Mouse (Mus musculus): ENCODE measurements at regions not wholly inside any gene's neighbourhood (a gene's known extent, or its start where the extent isn't known, plus 50 kb on each side); places are given as distances from the start of the nearest gene placed in this dataset.

DNA sequence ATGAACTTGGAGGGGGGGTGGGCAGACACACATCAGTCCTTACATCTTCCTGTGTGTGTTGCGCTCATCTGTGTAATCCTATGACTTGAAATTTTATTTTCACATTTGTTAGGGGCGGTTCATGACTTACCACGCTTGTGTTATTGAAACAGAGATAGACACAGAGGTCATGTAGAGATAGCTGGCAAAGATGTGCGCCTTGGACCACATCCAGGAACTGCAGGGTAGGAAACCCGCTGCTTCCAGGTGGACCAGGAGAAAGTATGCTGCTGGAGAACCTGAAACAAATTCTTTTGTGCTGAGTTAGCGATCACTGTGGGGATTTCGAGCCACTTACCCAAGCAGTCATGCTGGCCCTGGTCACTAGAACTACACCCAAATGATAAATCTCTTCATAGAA is 89.1 kb downstream of the Kcnj2 start:
- DNase-seq = no peak
- intact Hi-C loops (cut with DNase I) = no loop called here

DNA sequence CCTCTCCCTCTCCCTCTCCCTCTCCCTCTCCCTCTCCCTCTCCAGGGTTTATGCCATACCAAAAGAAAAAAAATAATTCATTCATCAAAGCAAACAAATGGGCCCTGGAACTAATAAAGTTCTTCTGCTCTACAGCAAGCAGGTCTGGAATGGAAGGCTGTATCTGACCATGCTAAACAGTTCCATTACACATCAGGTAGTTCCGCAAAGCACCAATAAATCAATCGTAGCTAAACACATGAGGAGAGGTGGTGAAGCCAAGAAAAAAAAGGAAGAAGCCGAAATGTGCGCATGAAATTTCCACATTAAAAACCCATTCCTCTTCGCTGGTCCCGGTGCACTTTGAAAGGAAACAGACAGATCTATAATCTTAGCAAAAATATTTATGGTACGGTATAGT is 89.8 kb downstream of the Kcnj2 start:
- DNase-seq = no peak
- intact Hi-C loops (cut with DNase I) = no loop called here

DNA sequence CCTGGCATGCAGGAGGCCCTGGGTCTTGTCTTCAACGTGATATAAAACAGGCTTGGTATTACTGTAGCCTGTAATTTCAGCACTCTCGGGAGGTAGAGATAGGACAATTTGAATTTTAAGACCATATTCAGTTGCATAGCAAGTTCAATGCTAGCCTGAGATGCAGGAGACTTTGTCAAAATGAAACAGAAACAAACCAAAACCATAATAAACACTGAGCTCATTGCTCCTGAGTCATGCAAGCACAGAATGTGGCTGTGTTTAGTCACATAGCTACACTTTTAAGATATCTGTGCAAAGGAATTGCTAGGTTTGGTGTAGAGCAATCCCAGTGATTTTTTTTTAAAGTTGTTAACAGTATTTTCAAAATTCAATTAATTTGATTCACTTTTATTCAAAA is 93.3 kb downstream of the Kcnj2 start:
- DNase-seq = no peak
- intact Hi-C loops (cut with DNase I) = no loop called here

DNA sequence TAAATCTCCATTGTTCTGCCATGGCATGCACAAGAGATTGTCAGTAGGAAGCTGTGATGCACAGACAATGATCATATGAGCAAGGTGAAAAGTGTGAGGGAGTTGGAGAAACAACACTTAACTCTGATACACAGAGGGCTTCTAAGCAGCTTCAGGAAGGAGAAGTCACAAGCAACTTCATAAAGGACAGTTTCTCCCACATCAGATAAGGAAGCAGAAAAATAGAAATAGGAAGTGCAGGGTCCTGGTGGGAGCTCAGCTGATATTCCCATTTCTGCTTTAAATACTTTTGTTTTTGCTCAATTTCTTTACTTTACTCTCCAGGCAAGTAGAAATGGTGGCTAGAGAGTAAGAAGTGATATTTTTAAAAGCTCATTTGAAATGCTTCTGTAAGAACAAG is 98.9 kb downstream of the Kcnj2 start:
- DNase-seq = no peak
- intact Hi-C loops (cut with DNase I) = no loop called here

DNA sequence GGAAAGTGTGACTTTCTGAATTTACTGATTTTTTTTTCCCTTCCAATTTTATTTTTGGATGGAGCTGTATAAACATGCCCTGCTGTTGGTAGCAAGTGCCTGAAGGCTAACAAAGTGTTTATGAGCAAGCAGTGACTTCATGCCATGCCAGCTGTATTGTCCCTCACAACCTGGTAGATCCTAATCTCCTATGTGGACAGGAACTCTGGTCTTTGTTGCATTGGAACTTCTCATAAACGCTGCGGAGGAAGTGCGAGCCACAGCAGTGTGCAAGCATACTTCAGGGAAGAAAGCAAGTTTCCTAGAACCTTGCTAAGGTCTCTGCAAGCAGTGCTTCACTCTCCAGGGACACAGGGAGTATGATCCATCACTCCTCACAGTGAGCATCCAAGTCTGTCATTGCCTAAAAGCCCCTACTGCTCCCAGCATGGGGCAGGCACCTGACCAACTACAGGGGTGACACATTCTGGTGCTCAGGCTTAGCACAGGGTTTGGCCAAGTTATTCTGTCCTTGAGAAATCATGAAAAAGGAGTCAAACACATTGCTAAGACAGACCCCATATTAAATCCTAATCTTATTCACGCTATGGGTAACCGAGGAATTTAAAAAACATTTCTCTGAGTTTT is 104.3 kb downstream of the Kcnj2 start:
- no peak for DNase-seq
- intact Hi-C loops (cut with DNase I) = no loop called here

DNA sequence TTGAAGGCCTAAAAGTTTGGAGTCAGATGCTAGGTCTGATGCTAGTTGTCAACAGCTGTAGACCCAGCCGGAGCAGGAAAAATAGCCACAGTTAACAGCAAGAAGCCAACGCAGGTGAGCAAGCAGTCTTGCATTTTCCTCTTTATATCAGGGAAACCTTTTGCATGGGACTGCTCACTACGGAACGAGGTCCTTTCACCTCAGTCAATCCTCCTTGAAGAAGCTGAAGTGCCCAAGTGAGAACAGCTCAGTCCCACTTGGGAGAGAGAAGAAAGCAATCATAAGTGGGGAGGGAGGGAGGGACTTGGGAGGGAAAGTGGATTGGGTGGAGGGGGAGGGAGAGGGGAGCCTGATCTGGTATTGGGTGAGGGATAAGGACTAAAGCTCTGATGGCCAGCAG is 107.6 kb downstream of the Kcnj2 start:
- intact Hi-C loops (cut with DNase I) = no loop called here
- DNase-seq = no peak

DNA sequence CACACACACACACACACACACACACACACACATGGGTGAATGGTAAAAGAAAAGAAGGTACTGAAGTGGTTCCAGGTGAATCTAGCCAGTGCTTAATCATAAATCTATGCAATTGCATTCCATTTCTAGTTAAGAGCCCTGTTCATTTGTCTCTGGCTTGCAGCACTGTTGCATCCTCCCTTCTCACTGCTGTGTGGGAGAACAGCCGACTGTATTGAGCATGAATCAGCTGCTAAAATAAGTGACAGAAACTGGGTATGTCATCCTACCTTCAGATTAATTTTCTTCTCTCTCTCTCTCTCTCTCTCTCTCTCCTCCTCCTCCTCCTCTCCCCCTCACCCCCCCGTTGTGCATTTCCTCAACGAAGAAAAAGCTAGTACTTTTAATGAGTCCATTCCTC is 109.6 kb downstream of the Kcnj2 start:
- no peak for DNase-seq
- intact Hi-C loops (cut with DNase I) = no loop called here

DNA sequence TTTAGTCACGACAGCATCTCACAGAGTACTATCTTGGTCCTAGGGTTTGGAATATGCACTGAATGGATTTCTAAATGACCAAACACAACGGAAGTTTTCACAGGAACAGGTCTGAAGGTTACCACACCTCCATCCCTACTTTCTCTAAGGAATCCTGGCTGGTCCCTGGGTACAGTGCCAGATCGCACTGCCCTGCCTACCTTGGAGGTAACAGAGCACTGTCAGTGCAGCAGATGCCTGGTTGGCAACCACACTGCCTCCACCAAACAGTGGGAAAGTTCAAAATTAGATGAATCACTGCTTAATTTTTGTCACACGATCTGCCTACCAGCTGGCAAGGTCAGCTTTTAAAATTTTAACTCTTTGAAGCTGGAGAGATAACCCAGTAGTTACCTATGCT is 111.6 kb downstream of the Kcnj2 start:
- no peak for DNase-seq
- intact Hi-C loops (cut with DNase I) = no loop called here

DNA sequence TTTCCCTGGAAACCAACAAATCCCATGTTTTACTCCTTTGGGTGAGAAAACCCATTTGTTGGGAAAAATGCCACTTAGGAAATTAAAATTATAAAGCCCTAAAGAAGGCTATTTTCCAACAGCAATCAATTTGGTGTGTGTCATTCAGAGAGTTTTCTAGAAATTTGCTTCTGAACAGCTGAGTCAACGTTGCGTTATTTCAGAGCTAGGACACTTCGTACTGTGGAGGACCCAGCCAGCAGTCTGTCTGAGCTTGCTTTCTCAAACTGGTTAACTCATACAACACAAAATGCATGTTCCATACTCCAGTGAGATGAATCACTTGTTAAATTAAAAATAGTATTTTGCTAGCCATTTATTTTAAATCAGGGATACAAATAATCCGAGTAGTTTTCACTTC is 131.5 kb downstream of the Kcnj2 start:
- intact Hi-C loops (cut with DNase I) = no loop called here
- DNase-seq = no peak

DNA sequence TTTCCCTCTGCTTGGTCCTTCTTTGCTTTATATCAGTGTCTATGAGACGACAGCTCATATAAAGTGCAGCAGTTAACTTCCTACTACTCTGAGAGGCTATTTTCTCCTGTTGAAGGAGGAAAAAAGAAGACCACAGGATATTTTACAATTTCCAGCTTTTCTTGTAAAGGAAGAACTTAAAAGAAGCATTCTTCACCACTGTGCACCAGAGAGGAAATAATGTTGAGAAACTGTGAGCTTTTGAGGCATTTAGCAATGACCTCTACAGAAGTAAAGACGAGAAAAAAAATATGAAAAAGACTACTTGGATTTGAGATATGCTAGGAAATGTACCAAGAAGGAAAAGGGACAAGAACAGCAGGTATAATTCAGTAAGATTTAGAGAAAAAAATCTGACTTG is 134.5 kb downstream of the Kcnj2 start:
- no peak for DNase-seq
- intact Hi-C loops (cut with DNase I) = no loop called here

DNA sequence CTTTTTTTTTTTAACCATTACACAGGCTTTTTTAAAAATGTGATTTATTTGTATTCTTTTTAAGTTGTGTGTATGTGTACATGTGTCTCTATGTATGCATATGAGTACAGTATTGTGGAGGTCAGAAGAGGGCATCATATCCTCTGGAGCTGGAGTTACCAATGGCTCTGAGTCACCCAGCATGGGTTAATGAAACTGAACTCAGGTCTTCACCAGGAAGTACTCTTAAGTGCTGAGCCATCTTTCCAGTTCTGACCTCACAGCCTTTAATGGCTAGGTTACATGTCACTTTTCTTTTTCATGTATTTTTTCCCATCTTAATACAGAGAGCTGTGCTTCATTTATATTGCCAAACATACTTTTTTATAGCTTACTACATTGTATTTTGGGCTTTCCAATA is 136.8 kb downstream of the Kcnj2 start:
- intact Hi-C loops (cut with DNase I) = no loop called here
- DNase-seq = no peak

DNA sequence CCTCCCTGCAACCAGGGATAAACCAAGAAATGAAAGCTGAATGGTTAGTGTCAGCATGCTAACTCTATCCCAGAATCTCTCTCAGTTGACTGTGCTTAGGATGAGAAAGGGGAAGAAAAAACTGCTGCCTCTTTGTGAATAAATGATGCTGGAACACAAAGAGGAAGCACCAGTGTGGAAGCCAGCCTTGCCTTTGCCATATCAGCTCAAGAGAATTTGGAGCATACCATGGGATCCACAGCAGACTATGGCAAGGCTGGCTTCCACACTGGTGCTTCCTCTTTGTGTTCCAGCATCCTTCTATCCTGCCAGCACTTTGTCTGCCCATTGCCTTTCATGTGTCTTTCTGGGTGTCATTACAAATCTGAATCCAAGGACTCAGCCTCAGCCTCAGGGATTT is 144.6 kb downstream of the Kcnj2 start:
- intact Hi-C loops (cut with DNase I) = loop anchor here (5.0 kb wide), 1 partner anchor 143 kb away; the partner anchor contains the start of gene Kcnj2
- DNase-seq = no peak

DNA sequence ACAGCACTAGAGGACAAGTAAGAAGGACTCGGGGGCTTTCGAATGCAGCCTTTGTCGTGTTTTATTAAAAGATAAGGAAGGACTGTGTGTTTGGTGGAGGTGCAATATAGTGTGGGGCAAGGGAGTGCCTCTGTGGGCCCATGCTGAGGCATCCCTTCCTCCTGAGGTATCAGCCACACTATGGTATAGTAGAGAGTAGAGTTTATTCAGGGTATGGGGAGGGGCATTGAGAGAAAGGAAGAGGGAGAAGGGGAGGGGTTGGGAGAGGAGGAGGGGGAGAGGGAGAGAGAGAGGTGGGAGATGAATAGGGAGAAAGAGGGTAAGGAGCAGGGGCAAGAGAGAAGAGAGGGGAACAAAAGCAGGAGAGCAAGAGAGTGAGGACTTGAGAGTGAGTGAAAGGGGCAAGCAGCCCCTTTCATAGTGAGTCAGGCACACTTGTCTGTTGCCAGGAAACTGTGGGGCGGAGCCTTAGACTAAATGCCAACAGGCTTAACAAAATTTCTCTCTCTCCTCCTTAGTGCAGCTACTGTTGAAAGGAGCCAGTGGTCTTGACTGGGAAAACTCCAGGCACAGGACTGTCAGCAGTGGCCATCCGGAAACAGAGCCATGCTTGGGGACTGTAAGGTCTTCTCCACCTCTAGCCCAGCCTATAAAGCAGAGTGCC is 146.2 kb downstream of the Kcnj2 start:
- intact Hi-C loops (cut with DNase I) = loop anchor here (5.0 kb wide), 1 partner anchor 145 kb away; the partner anchor contains the start of gene Kcnj2
- no peak for DNase-seq

DNA sequence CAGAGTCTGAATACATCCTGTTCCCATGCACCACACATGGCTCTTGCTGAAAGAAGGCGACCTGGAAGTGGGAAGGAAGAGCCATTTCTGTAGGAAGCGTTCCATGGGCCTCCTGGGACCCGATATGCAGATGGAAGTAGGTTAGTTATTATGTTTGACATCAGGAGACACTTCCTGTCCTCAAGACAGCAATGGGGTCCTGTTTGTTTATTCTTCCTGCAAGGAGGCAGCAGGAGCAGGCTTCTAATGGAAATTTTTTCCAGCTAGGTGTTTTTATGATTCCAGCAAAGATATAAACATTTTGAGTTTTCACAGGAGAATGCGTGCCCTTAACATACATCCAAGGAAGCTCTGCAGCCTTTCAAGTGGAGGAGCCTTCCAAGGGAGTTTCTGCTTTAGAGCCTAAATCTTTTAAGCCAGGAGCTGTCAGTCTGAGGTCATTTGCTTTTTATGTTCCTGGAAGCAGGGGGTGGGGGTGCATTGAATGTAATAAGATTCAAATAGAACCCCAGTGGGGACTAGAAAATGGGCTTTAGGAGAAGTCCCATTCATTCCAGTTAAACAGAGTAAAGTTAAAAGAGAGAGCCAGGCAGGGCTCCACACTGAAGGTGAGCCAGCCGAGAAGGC is 146.9 kb downstream of the Kcnj2 start:
- intact Hi-C loops (cut with DNase I) = loop anchor here (5.0 kb wide), 1 partner anchor 146 kb away; the partner anchor contains the start of gene Kcnj2
- no peak for DNase-seq

DNA sequence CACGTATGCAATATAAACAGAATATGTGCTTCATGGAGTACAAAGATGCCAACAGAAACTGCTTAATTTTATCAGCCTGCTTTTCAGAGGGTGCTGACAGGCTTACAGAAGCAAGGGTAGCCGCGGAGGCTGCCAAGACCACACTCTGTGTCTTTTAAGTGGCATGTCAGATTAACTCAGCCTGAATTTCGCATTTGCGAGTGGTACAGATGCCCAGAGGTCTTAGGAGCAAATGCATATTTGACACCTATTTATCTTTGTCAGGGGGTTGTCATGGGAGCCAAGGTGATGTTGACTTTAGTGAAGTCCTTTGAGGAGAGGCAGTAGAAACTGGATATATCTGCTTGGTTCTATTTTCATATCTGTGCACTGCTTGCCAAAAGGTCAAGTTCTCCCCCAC is 149.0 kb downstream of the Kcnj2 start:
- intact Hi-C loops (cut with DNase I) = no loop called here
- DNase-seq = peak in 1 of 2 experiments; percentile 31

DNA sequence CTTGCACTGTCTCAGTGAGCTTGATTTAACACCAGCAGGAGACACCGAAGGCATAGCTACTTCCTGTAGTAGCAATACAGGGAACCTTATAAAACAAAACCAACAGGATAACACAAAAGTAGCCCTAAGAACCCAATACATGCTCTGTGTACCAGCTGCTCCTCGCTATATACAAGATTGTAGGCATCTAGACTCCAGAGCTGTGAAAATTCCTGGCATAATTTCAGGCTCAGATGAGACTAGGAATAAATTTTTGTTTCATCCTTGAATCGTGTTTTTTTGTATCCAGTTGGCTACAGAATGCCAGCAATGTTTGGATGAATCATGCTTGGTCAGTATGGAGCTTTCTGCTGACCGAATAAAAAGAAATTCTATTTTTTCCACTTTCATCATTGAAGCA is 157.9 kb downstream of the Kcnj2 start:
- no peak for DNase-seq
- intact Hi-C loops (cut with DNase I) = no loop called here

DNA sequence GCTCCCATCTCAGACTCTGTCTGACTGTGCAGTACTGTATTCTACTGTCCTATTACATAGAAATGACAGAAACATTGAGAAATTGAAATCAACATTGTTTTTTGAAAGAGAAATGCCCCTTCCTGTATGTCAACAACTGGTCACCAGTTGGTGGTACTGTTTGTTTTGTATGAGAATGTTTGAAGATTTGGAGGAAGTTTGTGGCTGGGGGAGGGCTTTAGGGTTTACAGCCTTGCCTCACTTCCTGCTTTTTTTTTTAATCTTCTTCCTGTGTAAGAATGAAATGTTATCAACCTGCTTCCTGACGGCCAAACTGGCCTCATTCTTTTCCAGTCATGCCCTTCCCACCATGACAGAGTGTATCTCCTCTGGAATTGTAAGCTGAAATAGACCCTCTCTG is 161.3 kb downstream of the Kcnj2 start:
- no peak for DNase-seq
- intact Hi-C loops (cut with DNase I) = no loop called here

DNA sequence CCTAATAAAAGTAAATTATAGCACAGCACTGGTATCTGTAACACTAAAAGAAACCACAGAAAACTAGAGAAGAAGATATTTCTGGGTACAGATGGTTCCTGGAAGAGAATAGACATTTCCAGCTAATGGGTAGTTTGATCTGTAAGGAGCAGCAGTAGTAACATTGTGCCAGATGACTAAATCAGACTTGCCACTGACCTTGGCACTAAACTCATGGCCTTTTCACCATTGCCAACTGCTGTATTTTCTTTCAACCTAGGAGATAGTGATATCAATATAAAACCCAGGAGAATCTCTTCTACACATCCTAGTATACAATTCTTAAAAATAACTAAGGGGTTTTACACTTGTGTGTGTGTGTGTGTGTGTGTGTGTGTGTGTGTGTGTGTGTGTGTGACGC is 170.8 kb downstream of the Kcnj2 start:
- no peak for DNase-seq
- intact Hi-C loops (cut with DNase I) = no loop called here

DNA sequence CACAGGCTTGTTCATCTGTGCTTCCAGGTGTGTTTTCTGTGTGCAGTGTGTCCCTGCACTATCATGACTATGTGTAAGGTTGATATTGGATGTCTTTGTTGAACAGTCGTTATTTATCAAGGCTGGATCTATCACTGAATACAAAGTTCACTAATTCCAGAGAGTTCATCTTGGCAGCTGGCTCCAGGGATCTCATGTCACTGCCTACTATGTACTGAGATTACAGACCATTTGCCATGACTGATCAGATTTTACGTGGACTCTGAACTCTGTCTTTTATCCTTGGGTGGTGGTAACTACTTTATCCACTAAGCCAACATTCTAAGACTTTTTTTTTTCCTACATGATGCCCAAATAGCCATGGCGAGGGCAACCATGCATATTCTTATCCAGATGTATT is 173.8 kb downstream of the Kcnj2 start:
- DNase-seq = no peak
- intact Hi-C loops (cut with DNase I) = no loop called here

DNA sequence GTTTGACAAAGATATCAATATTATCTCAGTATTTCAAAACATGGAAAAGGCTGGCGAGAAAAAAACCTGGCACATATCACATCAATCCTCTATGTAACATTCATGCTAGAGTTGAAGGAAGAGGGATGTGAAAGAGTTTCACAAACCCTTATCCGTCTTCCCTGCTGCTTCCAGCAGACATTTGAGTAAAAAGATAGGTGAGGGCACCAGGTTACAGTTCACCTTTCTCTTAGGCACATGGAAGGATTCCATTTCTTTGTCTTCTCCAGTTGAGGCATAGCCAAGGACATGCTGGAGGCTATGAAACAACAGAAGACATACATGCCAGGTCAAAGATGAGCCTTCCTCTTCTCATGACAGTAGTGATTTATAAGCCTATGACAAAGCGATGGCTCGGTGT is 186.3 kb downstream of the Kcnj2 start:
- intact Hi-C loops (cut with DNase I) = no loop called here
- no peak for DNase-seq

DNA sequence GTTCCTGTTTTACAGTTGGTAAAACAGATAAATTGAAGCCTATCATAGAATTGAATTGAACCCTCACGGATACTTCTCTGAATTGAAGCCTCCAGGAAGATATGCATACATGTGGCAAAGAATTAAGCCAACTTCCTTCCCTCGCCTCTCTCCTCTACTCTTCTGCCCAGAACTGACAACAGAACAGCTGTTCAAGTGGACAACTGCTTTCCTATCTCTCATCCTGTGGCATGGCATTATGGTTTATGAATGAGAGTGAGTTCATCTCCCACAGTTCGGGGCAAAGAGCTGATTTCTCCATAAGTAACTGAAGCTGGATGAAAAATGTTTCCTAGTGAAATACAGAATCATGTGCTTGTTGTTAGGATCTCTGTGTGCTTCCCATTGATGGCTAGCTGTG is 190.6 kb downstream of the Kcnj2 start:
- intact Hi-C loops (cut with DNase I) = no loop called here
- DNase-seq = no peak

DNA sequence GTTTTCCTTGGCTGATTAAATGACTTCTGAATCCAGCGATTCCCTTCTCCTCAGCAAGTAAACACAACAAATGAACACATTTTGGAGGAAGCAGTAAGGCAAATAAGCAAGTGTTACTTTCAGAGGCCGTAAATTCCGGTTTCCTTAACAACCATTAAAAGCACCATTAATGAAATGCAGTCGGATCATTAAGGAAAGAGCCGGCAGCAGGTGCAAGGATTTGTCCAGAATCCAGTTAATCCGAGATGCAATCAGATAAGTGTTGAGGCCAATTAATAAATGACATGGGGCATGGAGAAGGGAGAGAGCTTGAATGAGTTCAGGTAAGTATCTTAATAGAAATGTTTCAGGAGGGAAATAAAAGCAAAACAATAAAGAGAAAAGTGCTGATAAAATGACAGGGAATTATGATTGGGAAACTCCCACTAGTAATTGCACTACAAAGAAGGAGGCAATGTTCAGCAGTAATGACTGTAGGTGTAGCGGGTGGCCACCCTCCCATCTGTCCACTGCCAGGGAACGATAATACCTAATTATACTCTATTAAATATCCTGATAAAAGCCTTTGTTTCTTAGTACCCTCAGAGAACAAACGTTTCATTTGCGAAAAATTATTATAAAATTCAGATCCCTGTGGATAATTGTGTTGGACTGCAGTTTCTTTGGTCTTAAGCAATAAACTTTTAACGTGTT is 194.9 kb downstream of the Kcnj2 start:
- intact Hi-C loops (cut with DNase I) = no loop called here
- no peak for DNase-seq
